Mouse (Mus musculus): ENCODE data around the gene Trrap.

Trrap gene

GRCm38 (mm10) chr5:144872326-144872725 is 104.8 kb downstream of the Trrap start:
- no peak for DNase-seq

GRCm38 (mm10) chr5:144872867-144873266 is 105.3 kb downstream of the Trrap start:
- no peak for DNase-seq

- no peak for DNase-seq
Measured at GRCm38 (mm10) chr5:144875227-144875626, 107.7 kb downstream of the Trrap start.

- DNase-seq: peak; percentile 73 to 87
Measured at GRCm38 (mm10) chr5:144875892-144876291, 108.4 kb downstream of the Trrap start.

- no peak for DNase-seq
Measured at GRCm38 (mm10) chr5:144877021-144877420, 109.5 kb downstream of the Trrap start.

- peak; percentile 57 to 70 for DNase-seq
Measured at GRCm38 (mm10) chr5:144881670-144882399, 114.3 kb downstream of the Trrap start.

- peak in 1 of 2 experiments; percentile 24 for DNase-seq
Measured at GRCm38 (mm10) chr5:144884629-144885217, 117.2 kb downstream of the Trrap start.

- no peak for DNase-seq
Measured at GRCm38 (mm10) chr5:144885968-144886650, 118.6 kb downstream of the Trrap start.

- no peak for DNase-seq
Measured at GRCm38 (mm10) chr5:144891276-144891675, 123.7 kb downstream of the Trrap start.

GRCm38 (mm10) chr5:144897881-144898280 is 130.3 kb downstream of the Trrap start:
- DNase-seq: no peak

- DNase-seq: no peak
Measured at GRCm38 (mm10) chr5:144898448-144899052, 131.0 kb downstream of the Trrap start.

GRCm38 (mm10) chr5:144901035-144901434 is 133.5 kb downstream of the Trrap start:
- DNase-seq: no peak

- DNase-seq: no peak
Measured at GRCm38 (mm10) chr5:144901791-144902190, 134.3 kb downstream of the Trrap start.

GRCm38 (mm10) chr5:144904356-144905134 is 137.0 kb downstream of the Trrap start:
- DNase-seq: no peak

- DNase-seq: no peak
Measured at GRCm38 (mm10) chr5:144907591-144907990, 140.1 kb downstream of the Trrap start.
